Mouse (Mus musculus) megakaryocyte, embryonic 14.5 days (primary cell): ENCODE data around the gene Stap2.

Experiments used
- FLI1 ChIP-seq: IDR thresholded peaks from 2 replicates; pipeline ENCODE4 v1.6.1; 2012; ENCODE audit warnings: low read length, inconsistent platforms, mixed read lengths
- GATA1 ChIP-seq: IDR thresholded peaks from 3 replicates; pipeline ENCODE4 v1.6.1; 2012; ENCODE audit warnings: mixed read lengths, low read length, inconsistent platforms, borderline replicate concordance

DNA sequence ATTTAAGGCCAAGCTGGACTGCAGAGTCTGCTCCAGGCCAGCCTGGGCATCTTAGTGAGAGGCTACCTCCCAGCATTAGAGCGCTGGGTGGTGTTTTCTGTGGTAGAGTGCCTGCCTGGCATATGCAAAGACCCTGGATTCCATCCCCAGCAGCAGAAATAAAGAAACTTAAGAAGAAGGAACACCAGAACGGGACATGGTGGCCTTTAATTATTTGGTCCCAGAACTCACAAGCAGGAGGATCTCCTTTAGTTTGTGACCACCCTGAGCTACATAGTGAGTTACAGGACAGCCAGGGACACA, 46.8 kb downstream of the Stap2 start:
- TF ChIP-seq GATA1 = no peak
- no peak for TF ChIP-seq FLI1
